Mouse (Mus musculus): Measurements from ENCODE around the gene Ankrd23. TPM values are rescaled to one million over a fixed set of nuclear protein-coding genes. Genes with fewer than 3 reads are reported as not detected.

The Ankrd23 gene
- total and polyA plus RNA-seq, 2 experiments from 2014 or later, result 5.3 to 9.8 TPM

GRCm38 (mm10) chr1:36570320-36570719 lies 33.6 kb upstream of the Ankrd23 start:
- Histone ChIP-seq H3K4me1 (ENCODE audit: insufficient read depth) (no peaks in the 10 kb centered on the region), H3K27me3 (ENCODE audit: insufficient read depth, low read length) (no peaks in the 10 kb centered on the region), H3K9me3 (ENCODE audit: low read length) (no peaks in the 10 kb centered on the region), H3K9ac (no peak overlapping the region), H3K36me3 (ENCODE audit: insufficient read depth) (no peaks in the 10 kb centered on the region), H3K4me2 (ENCODE audit: low read depth) (no peak overlapping the region), H3K4me3 (ENCODE audit: low read depth, low read length) (no peak overlapping the region), H3K27ac (ENCODE audit: low read depth, low read length) (no peak overlapping the region)
- WGBS, result 86% methylated on average over 5 of the region's 5 CpGs
- no peak for TF ChIP-seq CTCF (IDR thresholded peaks at IDR 0.05; ENCODE audit: low read depth)
- ATAC-seq (no peak), DNase-seq (no peak)

DNA sequence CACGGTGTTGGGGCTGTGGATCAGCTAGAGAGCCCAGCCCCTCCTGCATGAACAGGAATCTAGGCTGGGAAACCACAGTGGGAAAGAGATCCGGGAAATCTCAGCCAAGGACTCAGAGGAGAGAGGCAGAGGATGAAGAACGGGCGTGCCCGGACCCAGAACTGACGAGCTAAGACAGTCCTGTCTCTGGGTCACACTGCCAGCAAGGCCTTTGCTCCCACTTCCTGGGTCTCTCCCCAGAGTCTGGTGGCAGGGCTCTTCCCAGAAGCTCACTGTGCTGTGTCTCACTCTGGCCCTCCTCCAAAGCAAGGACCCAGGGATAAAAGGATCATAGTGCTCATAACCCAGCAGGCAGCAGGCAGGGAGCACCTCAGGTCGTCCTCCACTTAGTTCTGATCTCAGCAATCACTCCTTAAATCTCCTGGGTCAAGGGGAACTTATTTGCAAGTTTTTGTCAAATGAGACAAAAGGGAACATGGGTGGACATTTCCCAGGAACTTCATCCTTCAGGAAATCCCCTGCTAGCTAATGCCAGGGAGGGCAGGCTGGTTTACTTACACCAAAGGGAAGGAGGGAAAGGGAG lies 33.1 kb upstream of the Ankrd23 start:
- H3K4me3 ChIP-seq (ENCODE audit: low read depth, low read length), result no peak overlapping the region
- no peaks in the 10 kb centered on the region for H3K4me1 ChIP-seq (ENCODE audit: insufficient read depth)
- TF ChIP-seq CTCF (IDR thresholded peaks at IDR 0.05; ENCODE audit: low read depth), result no peak
- ATAC-seq (no peak), DNase-seq (no peak)
- H3K36me3 ChIP-seq (ENCODE audit: insufficient read depth), result no peaks in the 10 kb centered on the region
- WGBS, result 48% methylated on average over 7 of the region's 7 CpGs
- H3K4me2 ChIP-seq (ENCODE audit: low read depth), result no peak overlapping the region
- no peak overlapping the region for H3K9ac ChIP-seq
- no peaks in the 10 kb centered on the region for H3K27me3 ChIP-seq (ENCODE audit: insufficient read depth, low read length)
- H3K27ac ChIP-seq (ENCODE audit: low read depth, low read length), result no peak overlapping the region
- no peaks in the 10 kb centered on the region for H3K9me3 ChIP-seq (ENCODE audit: low read length)

GRCm38 (mm10) chr1:36568776-36569175 lies 32.1 kb upstream of the Ankrd23 start:
- Histone ChIP-seq H3K9ac (no peak overlapping the region), H3K9me3 (ENCODE audit: low read length) (no peaks in the 10 kb centered on the region), H3K4me2 (ENCODE audit: low read depth) (no peak overlapping the region), H3K27me3 (ENCODE audit: insufficient read depth, low read length) (no peaks in the 10 kb centered on the region), H3K27ac (ENCODE audit: low read depth, low read length) (no peak overlapping the region), H3K36me3 (ENCODE audit: insufficient read depth) (no peaks in the 10 kb centered on the region), H3K4me3 (ENCODE audit: low read depth, low read length) (no peak overlapping the region), H3K4me1 (ENCODE audit: insufficient read depth) (no peaks in the 10 kb centered on the region)
- TF ChIP-seq CTCF (IDR thresholded peaks at IDR 0.05; ENCODE audit: low read depth), result no peak
- no peak for ATAC-seq
- 81% methylated on average over 4 of the region's 4 CpGs for WGBS
- DNase-seq, result no peak

DNA sequence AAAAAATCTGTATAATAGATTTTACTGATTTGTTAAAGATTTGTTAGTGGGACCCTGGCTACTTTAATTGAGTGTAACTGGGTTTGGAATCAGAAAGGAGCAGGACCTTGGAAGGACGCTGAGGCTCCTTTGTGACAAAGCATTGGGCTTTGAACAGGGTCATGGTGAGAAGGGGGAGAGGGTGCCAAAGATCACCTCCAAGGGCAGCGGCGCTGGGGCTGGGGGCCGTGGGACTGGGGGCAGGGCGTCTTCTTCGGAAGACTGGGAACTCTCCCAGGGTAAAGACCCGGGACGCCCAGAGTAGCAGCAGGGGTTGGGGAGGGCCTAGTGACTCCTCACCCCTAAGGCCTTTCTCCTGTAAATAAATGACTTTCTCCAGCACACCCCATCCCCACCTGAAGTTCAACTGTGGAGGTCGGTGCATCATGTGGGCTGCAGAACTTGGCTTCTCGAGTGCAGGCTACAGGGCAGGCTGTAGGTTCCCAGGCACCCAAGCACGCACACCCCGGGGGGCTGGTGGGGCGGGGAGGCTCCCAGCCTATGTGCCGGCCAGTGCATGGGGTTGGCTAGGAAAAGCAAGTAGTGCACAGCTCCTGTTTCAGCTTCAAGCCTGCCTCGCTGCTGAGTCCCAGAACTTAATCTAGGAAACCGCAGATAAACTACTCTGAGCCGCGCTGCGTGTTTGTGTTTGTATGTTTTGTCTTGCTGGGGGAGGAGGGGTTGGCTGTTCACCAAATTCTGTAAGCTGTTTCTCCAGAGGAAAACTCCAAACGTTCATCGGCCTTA lies 31.3 kb upstream of the Ankrd23 start:
- ATAC-seq (no peak), DNase-seq (no peak)
- 37% methylated on average over 21 of the region's 21 CpGs for WGBS
- Histone ChIP-seq H3K4me3 (ENCODE audit: low read depth, low read length) (no peak overlapping the region), H3K27ac (ENCODE audit: low read depth, low read length) (no peak overlapping the region), H3K9ac (no peak overlapping the region), H3K36me3 (ENCODE audit: insufficient read depth) (no peaks in the 10 kb centered on the region), H3K4me1 (ENCODE audit: insufficient read depth) (no peaks in the 10 kb centered on the region), H3K27me3 (ENCODE audit: insufficient read depth, low read length) (no peaks in the 10 kb centered on the region), H3K4me2 (ENCODE audit: low read depth) (no peak overlapping the region), H3K9me3 (ENCODE audit: low read length) (no peaks in the 10 kb centered on the region)
- no peak for TF ChIP-seq CTCF (IDR thresholded peaks at IDR 0.05; ENCODE audit: low read depth)

- no peak overlapping the region for H3K4me2 ChIP-seq (ENCODE audit: low read depth)
- H3K27me3 ChIP-seq (ENCODE audit: insufficient read depth, low read length), result no peaks in the 10 kb centered on the region
- DNase-seq (no peak), ATAC-seq (no peak)
- no peaks in the 10 kb centered on the region for H3K9me3 ChIP-seq (ENCODE audit: low read length)
- no peak overlapping the region for H3K9ac ChIP-seq
- no peaks in the 10 kb centered on the region for H3K36me3 ChIP-seq (ENCODE audit: insufficient read depth)
- no peak overlapping the region for H3K4me3 ChIP-seq (ENCODE audit: low read depth, low read length)
- no peak for TF ChIP-seq CTCF (IDR thresholded peaks at IDR 0.05; ENCODE audit: low read depth)
- H3K4me1 ChIP-seq (ENCODE audit: insufficient read depth), result no peaks in the 10 kb centered on the region
- 14% methylated on average over 2 of the region's 2 CpGs for WGBS
- no peak overlapping the region for H3K27ac ChIP-seq (ENCODE audit: low read depth, low read length)
Observed at GRCm38 (mm10) chr1:36566425-36566824, 29.7 kb upstream of the Ankrd23 start.

GRCm38 (mm10) chr1:36564101-36564500 lies 27.4 kb upstream of the Ankrd23 start:
- no peak for TF ChIP-seq CTCF (IDR thresholded peaks at IDR 0.05; ENCODE audit: low read depth)
- Histone ChIP-seq H3K4me1 (ENCODE audit: insufficient read depth) (no peaks in the 10 kb centered on the region), H3K27ac (ENCODE audit: low read depth, low read length) (no peak overlapping the region), H3K4me3 (ENCODE audit: low read depth, low read length) (no peak overlapping the region), H3K9ac (no peak overlapping the region), H3K36me3 (ENCODE audit: insufficient read depth) (no peaks in the 10 kb centered on the region), H3K9me3 (ENCODE audit: low read length) (no peaks in the 10 kb centered on the region), H3K4me2 (ENCODE audit: low read depth) (no peak overlapping the region), H3K27me3 (ENCODE audit: insufficient read depth, low read length) (no peaks in the 10 kb centered on the region)
- DNase-seq (no peak), ATAC-seq (no peak)
- WGBS, result 80% methylated on average over 6 of the region's 6 CpGs

GRCm38 (mm10) chr1:36563632-36564031 lies 26.9 kb upstream of the Ankrd23 start:
- Histone ChIP-seq H3K9me3 (ENCODE audit: low read length) (no peaks in the 10 kb centered on the region), H3K27me3 (ENCODE audit: insufficient read depth, low read length) (no peaks in the 10 kb centered on the region), H3K4me1 (ENCODE audit: insufficient read depth) (no peaks in the 10 kb centered on the region), H3K36me3 (ENCODE audit: insufficient read depth) (no peaks in the 10 kb centered on the region), H3K27ac (ENCODE audit: low read depth, low read length) (no peak overlapping the region), H3K4me3 (ENCODE audit: low read depth, low read length) (no peak overlapping the region), H3K9ac (no peak overlapping the region), H3K4me2 (ENCODE audit: low read depth) (no peak overlapping the region)
- ATAC-seq, result no peak
- 71% methylated on average over 4 of the region's 4 CpGs for WGBS
- DNase-seq, result no peak
- no peak for TF ChIP-seq CTCF (IDR thresholded peaks at IDR 0.05; ENCODE audit: low read depth)
